Comparison of ENCODE assay signal across 8 mouse cellular contexts in the genomic region with DNA sequence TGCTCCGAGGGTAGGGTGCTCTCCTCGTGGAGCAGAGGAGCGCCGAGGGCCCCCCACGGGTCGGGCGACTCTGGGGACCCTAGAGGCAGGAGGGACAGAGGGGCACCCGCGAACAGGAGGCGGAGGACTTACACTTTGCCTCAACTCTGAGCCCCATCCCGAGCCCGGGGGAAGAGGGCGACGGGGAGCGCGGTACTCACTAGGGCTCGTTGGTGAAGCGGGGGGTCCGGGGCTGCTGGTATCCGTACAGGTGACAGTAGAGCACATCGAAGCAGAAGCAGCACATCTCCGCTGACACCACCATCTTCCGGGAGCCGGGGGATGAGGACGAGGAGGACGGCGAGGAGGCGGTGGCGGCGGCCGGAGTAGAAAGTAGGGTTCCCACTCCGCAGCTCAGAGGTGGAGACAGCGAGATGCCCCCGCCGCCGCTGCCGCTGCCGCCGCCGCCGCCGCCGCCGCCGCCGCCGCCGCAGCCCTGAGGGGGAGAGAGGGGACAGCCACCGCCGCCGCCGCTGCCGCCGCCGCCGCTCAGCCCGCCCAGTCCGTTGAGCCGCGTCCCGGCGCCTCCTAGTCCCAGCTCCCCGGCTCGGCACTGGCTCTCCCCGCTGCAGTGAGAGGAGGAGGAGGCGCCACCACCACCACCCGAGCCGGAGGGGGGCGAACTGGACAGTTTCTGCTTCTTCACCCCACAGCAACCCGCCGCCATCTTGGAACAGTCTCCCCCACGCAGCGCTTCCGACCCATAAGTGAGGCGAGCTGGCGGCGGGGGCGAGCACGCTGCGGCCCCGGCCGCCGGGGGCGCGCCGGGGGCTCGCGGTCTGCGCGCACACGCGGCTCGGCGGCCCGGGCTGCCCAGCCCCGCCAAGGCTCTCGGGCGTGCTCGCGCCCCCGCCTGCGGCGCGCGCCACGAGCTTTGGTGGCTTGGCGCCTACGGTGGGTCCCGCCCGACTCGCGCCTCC. TPM values are rescaled to one million over a fixed set of nuclear protein-coding genes. Genes with fewer than 3 reads are reported as not detected.
DNase-seq lines count a peak whose midpoint lies in the region; ATAC-seq lines count a peak whose summit lies in the region.

Ammecr1 (minus strand) TSS at position 721 of the 959 bp plus-strand sequence.

- DNase-seq in NIH3T3 (ENCODE audit: low read depth): peak; percentile 88
- peak; percentile 76 for DNase-seq in cerebellum, adult 9-10 months
- peak; percentile 79 for DNase-seq in hindbrain, embryonic 10.5 days (ENCODE audit: low spot score)
- peak; percentile 48 to 52 for DNase-seq in layer of hippocampus, postnatal 25 days (ENCODE audit: extremely low spot score in 1 of 2, low spot score in 1 of 2)
- DNase-seq in lung, postnatal 14 days: peak; percentile 65
- peak; percentile 60 for DNase-seq in retina, adult 2 months (ENCODE audit: low read depth, low spot score)
- DNase-seq in thymus, postnatal 36 days: peak; percentile 72 to 81

- peak; percentile 93 for ATAC-seq in frontal cortex, adult (ENCODE audit: low TSS enrichment)

- no peaks in the 10 kb centered on the region for H3K9me3 ChIP-seq in hindbrain, embryonic 10.5 days

- H3K27ac ChIP-seq in hindbrain, embryonic 10.5 days: peak within 1 kb of the TSS; percentile 95

- peaks cover 41% of the 10 kb centered on the region for H3K27me3 ChIP-seq in hindbrain, embryonic 10.5 days (ENCODE audit: insufficient read depth, poor library complexity, severe bottlenecking)

- H3K36me3 ChIP-seq in hindbrain, embryonic 10.5 days: no peaks in the 10 kb centered on the region

- H3K4me3 ChIP-seq in hindbrain, embryonic 10.5 days: peak within 1 kb of the TSS; percentile 73

- 18% methylated on average over 110 of the region's 112 CpGs for WGBS in hindbrain, embryonic 10.5 days

- H3K4me1 ChIP-seq in hindbrain, embryonic 10.5 days (replicated peaks): 0 out of 2 replicates have a peak, but pooled peaks cover 5% of the 10 kb centered on the region

RNA-seq across cellular contexts. Expression of gene Ammecr1, which starts in this region (rescaled TPM):
- 6.9 and 9.1 TPM in 2 replicates for polyA plus RNA-seq in hindbrain, embryonic 10.5 days (2016; fragmentation: Nextera tagmentation; extraction: Ambion mirVana)
- total RNA-seq in layer of hippocampus, postnatal 25 days (2021): 1 to 10 TPM; 1.7 to 2.0 TPM

Comparison
In these comparisons a context has a peak if more than half of its experiments do, and no peak if none do; other contexts are left out.
1. Peak in every context shown above with its lines: DNase-seq, ATAC-seq, H3K4me3 ChIP-seq and H3K27ac ChIP-seq.